Mouse (Mus musculus) limb, embryonic 14.5 days (tissue): Measurements from ENCODE around the gene Ptger3. TPM values are rescaled to one million over a fixed set of nuclear protein-coding genes. Genes with fewer than 3 reads are reported as not detected.

Source experiments
- ATAC-seq: fragments of 200-750 bp; cut with Nextera tagmentation; 2 replicates; pipeline ENCODE4 v1.8.0; 2017; ENCODE audit warnings: low read depth, moderate number of reproducible peaks, moderate TSS enrichment; ENCODE audit not compliant: low FRiP score
- DNase-seq: peaks from one replicate; pipeline ENCODE4 v3.0.0-alpha.2; 2015; ENCODE audit warnings: low spot score
- H3K27ac ChIP-seq: fragments of 300-500 bp; sonication (generic); replicated peaks from 2 replicates; pipeline ENCODE4 v1.5.1; 2014; ENCODE audit warnings: low read depth, mild to moderate bottlenecking, low read length, moderate library complexity, mixed read lengths
- H3K27me3 ChIP-seq: fragments of 300-500 bp; sonication (generic); 2 replicates; pipeline ENCODE4 v1.6.1; 2014; ENCODE audit warnings: low read length, mixed read lengths; ENCODE audit not compliant: control insufficient read depth, insufficient read depth
- H3K36me3 ChIP-seq: fragments of 300-500 bp; sonication (generic); 2 replicates; pipeline ENCODE4 v1.6.1; 2014; ENCODE audit warnings: mild to moderate bottlenecking, low read length, moderate library complexity, mixed read lengths; ENCODE audit not compliant: control insufficient read depth, insufficient read depth
- H3K4me1 ChIP-seq: fragments of 300-500 bp; sonication (generic); 2 replicates; pipeline ENCODE4 v1.6.1; 2014; ENCODE audit warnings: antibody characterized with exemption, low read length, mixed read lengths; ENCODE audit not compliant: control insufficient read depth, insufficient read depth
- H3K4me2 ChIP-seq: fragments of 300-500 bp; sonication (generic); replicated peaks from 2 replicates; pipeline ENCODE4 v1.6.1; 2014; ENCODE audit warnings: low read depth, mild to moderate bottlenecking, low read length, moderate library complexity; ENCODE audit not compliant: severe bottlenecking
- H3K4me3 ChIP-seq: fragments of 300-500 bp; sonication (generic); replicated peaks from 2 replicates; pipeline ENCODE4 v1.5.1; 2014; ENCODE audit warnings: low read length
- H3K9ac ChIP-seq: fragments of 300-500 bp; sonication (generic); 2 replicates; pipeline ENCODE4 v1.6.1; 2014; ENCODE audit warnings: mild to moderate bottlenecking, low read depth, low read length, moderate library complexity; ENCODE audit not compliant: severe bottlenecking
- H3K9me3 ChIP-seq: fragments of 300-500 bp; sonication (generic); 2 replicates; pipeline ENCODE4 v1.6.1; 2016; ENCODE audit warnings: low read length; ENCODE audit not compliant: control insufficient read depth
- POLR2A ChIP-seq: fragments of 200-500 bp; IDR thresholded peaks from 2 replicates; pipeline ENCODE4 v1.8.0; 2012; ENCODE audit warnings: inconsistent platforms, mild to moderate bottlenecking, moderate library complexity, borderline replicate concordance; ENCODE audit not compliant: insufficient read depth, insufficient read length; ENCODE audit errors: extremely low read depth
- WGBS: fragments of 180-500 bp; shearing (Covaris S2); extraction: QIAGEN DNeasy Blood & Tissue Kit; methylation state at CpG from one replicate; pipeline ENCODE4 v1.1.7; 2014; 5-methylcytosine and 5-hydroxymethylcytosine counted together
- polyA plus RNA-seq, 2 experiments: library from polyadenylated mRNA; depleted of rRNA in 1 of 2; stranded (reverse) in 1 of 2; unstranded in 1 of 2; fragments of >200 nt; fragmentation: Nextera tagmentation in 1 of 2; extraction: Ambion mirVana in 1 of 2; gene quantifications; 2 replicates each; pipeline versions ENCODE4 v1.2.1 to v1.2.3; 2012 to 2014

The Ptger3 gene
- polyA plus RNA-seq, 2 experiments = 3.7 to 8.6 TPM

GRCm38 (mm10) chr3:157627407-157627806 lies 60.7 kb downstream of the Ptger3 start:
- H3K9me3 ChIP-seq = no peaks in the 10 kb centered on the region
- 54% methylated on average over 3 of the region's 3 CpGs for WGBS
- no peak for DNase-seq
- ATAC-seq = no peak
- no peak for TF ChIP-seq POLR2A
- no peak overlapping the region for H3K4me2 ChIP-seq
- H3K4me1 ChIP-seq = no peaks in the 10 kb centered on the region
- no peaks in the 10 kb centered on the region for H3K36me3 ChIP-seq
- H3K4me3 ChIP-seq = no peak overlapping the region
- H3K9ac ChIP-seq = no peak overlapping the region
- no peaks in the 10 kb centered on the region for H3K27me3 ChIP-seq
- H3K27ac ChIP-seq = no peak overlapping the region

- ATAC-seq (no peak), DNase-seq (no peak)
- H3K9me3 ChIP-seq = no peaks in the 10 kb centered on the region
- H3K4me1 ChIP-seq = no peaks in the 10 kb centered on the region
- 83% methylated on average over 5 of the region's 5 CpGs for WGBS
- H3K27ac ChIP-seq = no peak overlapping the region
- TF ChIP-seq POLR2A = no peak
- no peak overlapping the region for H3K4me3 ChIP-seq
- no peak overlapping the region for H3K9ac ChIP-seq
- no peaks in the 10 kb centered on the region for H3K36me3 ChIP-seq
- no peak overlapping the region for H3K4me2 ChIP-seq
- no peaks in the 10 kb centered on the region for H3K27me3 ChIP-seq
Observed at GRCm38 (mm10) chr3:157630671-157631070, 64.0 kb downstream of the Ptger3 start.

- H3K27ac ChIP-seq = no peak overlapping the region
- H3K27me3 ChIP-seq = no peaks in the 10 kb centered on the region
- no peaks in the 10 kb centered on the region for H3K4me1 ChIP-seq
- no peak for TF ChIP-seq POLR2A
- H3K4me3 ChIP-seq = no peak overlapping the region
- H3K9me3 ChIP-seq = no peaks in the 10 kb centered on the region
- H3K36me3 ChIP-seq = no peaks in the 10 kb centered on the region
- 64% methylated on average over 2 of the region's 2 CpGs for WGBS
- no peak overlapping the region for H3K4me2 ChIP-seq
- DNase-seq (no peak), ATAC-seq (no peak)
- no peak overlapping the region for H3K9ac ChIP-seq
Observed at GRCm38 (mm10) chr3:157631383-157631782, 64.7 kb downstream of the Ptger3 start.

GRCm38 (mm10) chr3:157634431-157634830 lies 67.7 kb downstream of the Ptger3 start:
- WGBS = 83% methylated on average over 3 of the region's 3 CpGs

GRCm38 (mm10) chr3:157635713-157636112 lies 69.0 kb downstream of the Ptger3 start:
- ATAC-seq = no peak
- Histone ChIP-seq H3K4me3 (no peak overlapping the region), H3K9ac (no peak overlapping the region), H3K36me3 (no peaks in the 10 kb centered on the region), H3K27ac (no peak overlapping the region), H3K4me1 (no peaks in the 10 kb centered on the region), H3K27me3 (no peaks in the 10 kb centered on the region), H3K9me3 (no peaks in the 10 kb centered on the region), H3K4me2 (no peak overlapping the region)
- no peak for DNase-seq
- 84% methylated on average over 4 of the region's 4 CpGs for WGBS
- TF ChIP-seq POLR2A = no peak

More at GRCm38 (mm10) chr3:157634431-157634830, 67.7 kb downstream of the Ptger3 start:
- DNase-seq = no peak
- no peak for ATAC-seq
- no peak overlapping the region for H3K27ac ChIP-seq
- H3K4me3 ChIP-seq = no peak overlapping the region
- no peaks in the 10 kb centered on the region for H3K4me1 ChIP-seq
- H3K27me3 ChIP-seq = no peaks in the 10 kb centered on the region
- H3K36me3 ChIP-seq = no peaks in the 10 kb centered on the region
- TF ChIP-seq POLR2A = no peak
- H3K4me2 ChIP-seq = no peak overlapping the region
- H3K9me3 ChIP-seq = no peaks in the 10 kb centered on the region
- H3K9ac ChIP-seq = no peak overlapping the region

GRCm38 (mm10) chr3:157636887-157637286 lies 70.2 kb downstream of the Ptger3 start:
- no peak overlapping the region for H3K9ac ChIP-seq
- no peak overlapping the region for H3K4me2 ChIP-seq
- no peak for ATAC-seq
- no peak for TF ChIP-seq POLR2A
- H3K36me3 ChIP-seq = no peaks in the 10 kb centered on the region
- H3K27me3 ChIP-seq = no peaks in the 10 kb centered on the region
- no peaks in the 10 kb centered on the region for H3K4me1 ChIP-seq
- H3K4me3 ChIP-seq = no peak overlapping the region
- no peak for DNase-seq
- no peak overlapping the region for H3K27ac ChIP-seq
- H3K9me3 ChIP-seq = no peaks in the 10 kb centered on the region
